8 mouse cellular contexts compared by ENCODE assay signal in genomic region chr12:74316344-74316973, GRCm38 (mm10). TPM values are rescaled to one million over a fixed set of nuclear protein-coding genes. Genes with fewer than 3 reads are reported as not detected.
DNase-seq lines count a peak whose midpoint lies in the region; ATAC-seq and TF ChIP-seq lines count a peak whose summit lies in the region.

Gm11042 (minus strand) TSS chr12:74316394.

- 19% methylated on average over 18 of the region's 18 CpGs for WGBS in forebrain, postnatal 0 days
- 27% methylated on average over 18 of the region's 18 CpGs for WGBS in limb, embryonic 14.5 days
- WGBS in stomach, embryonic 14.5 days: 29% methylated on average over 17 of the region's 18 CpGs

- no peaks in the 10 kb centered on the region for H3K36me3 ChIP-seq in forebrain, postnatal 0 days (ENCODE audit: insufficient read depth)
- H3K36me3 ChIP-seq in limb, embryonic 14.5 days (ENCODE audit: control insufficient read depth, insufficient read depth, low read length): no peaks in the 10 kb centered on the region
- H3K36me3 ChIP-seq in stomach, embryonic 14.5 days (ENCODE audit: control insufficient read depth, insufficient read depth, low read length): no peaks in the 10 kb centered on the region

- peak within 1 kb of the TSS; percentile 79 for H3K4me3 ChIP-seq in layer of hippocampus, adult 2 months
- H3K4me3 ChIP-seq in forebrain, postnatal 0 days (ENCODE audit: low read depth, low read length): peak within 1 kb of the TSS; percentile 32
- peak within 1 kb of the TSS; percentile 51 for H3K4me3 ChIP-seq in limb, embryonic 14.5 days (replicated peaks; ENCODE audit: low read length)
- H3K4me3 ChIP-seq in stomach, embryonic 14.5 days (ENCODE audit: low read depth, low read length): peak within 1 kb of the TSS; percentile 42

- DNase-seq in layer of hippocampus, adult 2 months (ENCODE audit: low spot score in 2 of 2): no peak
- DNase-seq in layer of hippocampus, adult 18-20 months (ENCODE audit: low spot score in 2 of 2): no peak
- DNase-seq in cerebellum, adult 11-12 months: peak; percentile 26
- peak; percentile 64 for DNase-seq in forebrain, postnatal 0 days
- DNase-seq in limb, embryonic 14.5 days (ENCODE audit: low spot score): no peak
- DNase-seq in frontal cortex, postnatal 25 days (ENCODE audit: low spot score in 2 of 2): no peak
- DNase-seq in left cerebral cortex, adult 11 months (ENCODE audit: low spot score): no peak

- H3K9me3 ChIP-seq in forebrain, postnatal 0 days (ENCODE audit: low read length): no peaks in the 10 kb centered on the region
- H3K9me3 ChIP-seq in limb, embryonic 14.5 days (ENCODE audit: control insufficient read depth, low read length): no peaks in the 10 kb centered on the region
- H3K9me3 ChIP-seq in stomach, embryonic 14.5 days (ENCODE audit: control insufficient read depth, low read depth, low read length): no peaks in the 10 kb centered on the region

- no peak for TF ChIP-seq POLR2A in limb, embryonic 14.5 days (IDR thresholded peaks at IDR 0.05; ENCODE audit: borderline replicate concordance, extremely low read depth, insufficient read depth, insufficient read length)

- TF ChIP-seq CTCF in layer of hippocampus, adult 2 months (conservative IDR thresholded peaks at IDR 0.05): no peak
- TF ChIP-seq CTCF in forebrain, postnatal 0 days (IDR thresholded peaks at IDR 0.05; ENCODE audit: low read depth): no peak

- ATAC-seq in forebrain, postnatal 0 days: peak; percentile 86
- ATAC-seq in limb, embryonic 14.5 days (ENCODE audit: low FRiP score, low read depth): peak; percentile 43; the same call in 1 of the 2 replicates
- peak; percentile 48; the same call in 1 of the 2 replicates for ATAC-seq in stomach, embryonic 14.5 days (ENCODE audit: insufficient number of reproducible peaks, insufficient read depth, low FRiP score, low read depth)

- no peaks in the 10 kb centered on the region for H3K27me3 ChIP-seq in forebrain, postnatal 0 days (ENCODE audit: insufficient read depth, low read length)
- H3K27me3 ChIP-seq in limb, embryonic 14.5 days (ENCODE audit: control insufficient read depth, insufficient read depth, low read length): no peaks in the 10 kb centered on the region
- H3K27me3 ChIP-seq in stomach, embryonic 14.5 days (ENCODE audit: control insufficient read depth, insufficient read depth, low read length): no peaks in the 10 kb centered on the region

- H3K9ac ChIP-seq in forebrain, postnatal 0 days: peak within 1 kb of the TSS; percentile 51
- H3K9ac ChIP-seq in limb, embryonic 14.5 days (ENCODE audit: low read depth, low read length, severe bottlenecking): peak within 1 kb of the TSS; percentile 59
- peak within 1 kb of the TSS; percentile 19; the same call in 1 of the 2 replicates for H3K9ac ChIP-seq in stomach, embryonic 14.5 days (replicated peaks; ENCODE audit: low read depth, low read length)

- peak within 1 kb of the TSS; percentile 46 for H3K4me2 ChIP-seq in forebrain, postnatal 0 days (ENCODE audit: low read depth)
- peak within 1 kb of the TSS; percentile 61 for H3K4me2 ChIP-seq in limb, embryonic 14.5 days (replicated peaks; ENCODE audit: low read depth, low read length, severe bottlenecking)
- H3K4me2 ChIP-seq in stomach, embryonic 14.5 days (replicated peaks; ENCODE audit: low read depth, low read length): peak within 1 kb of the TSS; percentile 51

- H3K27ac ChIP-seq in layer of hippocampus, adult 2 months: peak within 1 kb of the TSS; percentile 88
- peak within 1 kb of the TSS; percentile 83 for H3K27ac ChIP-seq in forebrain, postnatal 0 days (ENCODE audit: low read depth, low read length)
- 0 out of 2 replicates have a peak within 1 kb of the TSS, but pooled peaks have one; percentile 19 for H3K27ac ChIP-seq in limb, embryonic 14.5 days (replicated peaks; ENCODE audit: low read depth, low read length)
- H3K27ac ChIP-seq in stomach, embryonic 14.5 days (ENCODE audit: low read length): no peak within 1 kb of the TSS; the same call in 1 of the 2 replicates

- no peaks in the 10 kb centered on the region for H3K4me1 ChIP-seq in forebrain, postnatal 0 days (ENCODE audit: insufficient read depth)
- no peaks in the 10 kb centered on the region for H3K4me1 ChIP-seq in limb, embryonic 14.5 days (ENCODE audit: control insufficient read depth, insufficient read depth, low read length)
- no peaks in the 10 kb centered on the region for H3K4me1 ChIP-seq in stomach, embryonic 14.5 days (ENCODE audit: control insufficient read depth, insufficient read depth, low read length)

RNA-seq across cellular contexts. Expression of gene Gm11042, which starts in this region (rescaled TPM):
- not detected for total RNA-seq in layer of hippocampus, adult 2 months (2021)
- total RNA-seq in layer of hippocampus, adult 18-20 months (2021): not detected
- total RNA-seq in forebrain, postnatal 0 days (2014; rRNA removed): not detected in 2 replicates
- polyA plus RNA-seq in forebrain, postnatal 0 days (2015; fragmentation: Nextera tagmentation; extraction: Ambion mirVana): not detected in 2 replicates
- polyA plus RNA-seq in limb, embryonic 14.5 days (2012; rRNA removed): not detected in 2 replicates
- not detected in 2 replicates for polyA plus RNA-seq in limb, embryonic 14.5 days (2014; fragmentation: Nextera tagmentation; extraction: Ambion mirVana)
- not detected in 2 replicates for polyA plus RNA-seq in stomach, embryonic 14.5 days (2014; fragmentation: Nextera tagmentation; extraction: Ambion mirVana)

Comparison
In these comparisons a context has a peak if more than half of its experiments do, and no peak if none do; other contexts are left out.
1. Peak in DNase-seq, ATAC-seq, H3K4me3 ChIP-seq, H3K27ac ChIP-seq, H3K9ac ChIP-seq and H3K4me2 ChIP-seq in forebrain, postnatal 0 days; RNA of the gene not detected or under 1 TPM.
2. Peak in ATAC-seq, H3K4me3 ChIP-seq, H3K27ac ChIP-seq, H3K9ac ChIP-seq and H3K4me2 ChIP-seq in limb, embryonic 14.5 days; RNA of the gene not detected or under 1 TPM.
3. Peak in ATAC-seq, H3K4me3 ChIP-seq, H3K9ac ChIP-seq and H3K4me2 ChIP-seq in stomach, embryonic 14.5 days; RNA of the gene not detected or under 1 TPM.